Mouse (Mus musculus): ENCODE measurements around the gene Sycp2l. TPM values are rescaled to one million over a fixed set of nuclear protein-coding genes. Genes with fewer than 3 reads are reported as not detected.
"Not testable (repeated sequence)": the region's sequence is repeated elsewhere in the genome, so short reads cannot be mapped to it uniquely, and the experiment has no call there.

Sycp2l gene
- polyA plus RNA-seq, 1 experiment from 2014 or later, result not detected

DNA sequence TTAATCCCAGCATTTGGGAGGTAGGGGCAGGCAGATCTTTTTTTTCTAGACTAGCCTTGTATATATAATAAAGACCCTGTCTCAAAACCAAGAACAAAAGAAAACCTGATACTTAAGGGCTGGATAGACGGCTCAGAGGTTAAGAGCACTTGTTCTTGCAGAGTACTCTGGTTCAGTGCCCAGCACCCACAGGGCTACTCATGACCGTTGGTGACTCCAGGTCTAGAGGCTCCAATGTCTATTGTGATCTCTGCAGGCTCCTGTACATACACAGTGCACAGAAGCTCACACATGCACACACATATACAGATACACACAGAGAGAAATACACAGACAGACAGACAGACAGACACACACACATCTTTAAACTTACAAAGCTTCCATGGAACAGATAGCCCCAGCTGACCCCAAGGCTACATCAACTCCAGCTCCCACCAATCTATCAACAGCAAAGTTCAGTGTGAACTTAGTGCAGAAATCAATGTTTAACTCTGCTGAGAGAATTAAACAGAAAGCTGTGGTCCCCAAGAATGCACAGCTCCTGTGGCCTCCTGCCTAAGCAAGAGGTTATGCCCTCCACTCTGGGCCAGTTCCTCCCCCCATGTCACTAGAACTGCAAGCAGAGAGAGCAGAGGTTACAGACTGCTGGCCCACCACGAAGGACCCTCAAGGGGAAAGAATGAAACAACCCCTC, 81.7 kb downstream of the Sycp2l start:
- 83% methylated on average over 3 of the region's 3 CpGs for whole genome bisulfite sequencing (ENCODE audit: missing documents)
- no peaks in the 10 kb centered on the region for H3K79me2 ChIP-seq (ENCODE audit: inconsistent target)
- no peaks in the 10 kb centered on the region for H3K36me3 ChIP-seq (ENCODE audit: inconsistent target)
- no peak overlapping the region for H3K4me3 ChIP-seq (ENCODE audit: inconsistent target)
- no peak overlapping the region for H3K27ac ChIP-seq

DNA sequence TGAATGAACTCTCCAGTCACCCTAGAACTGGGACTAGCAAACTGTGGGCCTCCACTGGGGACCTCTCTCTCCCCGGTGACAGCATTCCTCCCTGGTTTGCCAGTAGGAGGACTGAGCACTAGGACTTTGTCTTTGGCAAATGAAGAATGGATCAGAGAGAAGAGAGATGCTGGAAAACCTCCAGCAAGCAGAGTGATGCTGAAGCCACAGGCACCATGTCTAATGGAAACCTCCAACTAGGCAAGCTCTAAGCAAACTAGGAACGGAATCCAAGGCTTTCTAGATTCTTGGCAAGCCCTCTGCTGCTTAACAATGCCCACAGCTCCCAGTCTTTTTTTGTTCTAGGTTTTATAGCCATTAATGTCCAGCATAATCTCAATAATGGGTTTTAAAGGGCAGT, 86.8 kb downstream of the Sycp2l start:
- no peaks in the 10 kb centered on the region for H3K79me2 ChIP-seq (ENCODE audit: inconsistent target)
- no peak overlapping the region for H3K4me3 ChIP-seq (ENCODE audit: inconsistent target)
- H3K27ac ChIP-seq, result no peak overlapping the region
- no peaks in the 10 kb centered on the region for H3K36me3 ChIP-seq (ENCODE audit: inconsistent target)
- WGBS (ENCODE audit: missing documents), result 90% methylated on average over 2 of the region's 2 CpGs

DNA sequence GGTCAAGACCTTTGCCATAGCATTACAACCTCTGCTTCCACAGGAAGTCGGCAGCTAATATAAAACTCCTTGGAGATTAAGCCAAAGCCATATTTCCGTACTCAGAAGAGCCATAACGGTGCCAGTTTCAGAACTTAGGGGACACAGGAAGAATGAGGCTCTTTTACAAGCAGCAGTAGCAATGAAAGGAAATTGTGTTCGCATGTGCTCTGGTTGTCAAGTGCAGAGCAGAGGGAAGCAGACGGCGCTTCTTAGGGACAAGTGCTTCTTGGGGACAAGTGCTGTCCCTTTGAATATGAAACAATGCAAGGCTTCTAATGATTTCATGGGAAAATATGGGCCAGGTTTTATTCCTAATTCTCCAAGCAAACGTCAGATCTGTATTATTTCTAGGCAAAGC, 89.2 kb downstream of the Sycp2l start:
- Histone ChIP-seq H3K4me3 (ENCODE audit: inconsistent target) (no peak overlapping the region), H3K27ac (no peak overlapping the region), H3K79me2 (ENCODE audit: inconsistent target) (no peaks in the 10 kb centered on the region), H3K36me3 (ENCODE audit: inconsistent target) (no peaks in the 10 kb centered on the region)
- WGBS (ENCODE audit: missing documents), result 54% methylated on average over 7 of the region's 7 CpGs

DNA sequence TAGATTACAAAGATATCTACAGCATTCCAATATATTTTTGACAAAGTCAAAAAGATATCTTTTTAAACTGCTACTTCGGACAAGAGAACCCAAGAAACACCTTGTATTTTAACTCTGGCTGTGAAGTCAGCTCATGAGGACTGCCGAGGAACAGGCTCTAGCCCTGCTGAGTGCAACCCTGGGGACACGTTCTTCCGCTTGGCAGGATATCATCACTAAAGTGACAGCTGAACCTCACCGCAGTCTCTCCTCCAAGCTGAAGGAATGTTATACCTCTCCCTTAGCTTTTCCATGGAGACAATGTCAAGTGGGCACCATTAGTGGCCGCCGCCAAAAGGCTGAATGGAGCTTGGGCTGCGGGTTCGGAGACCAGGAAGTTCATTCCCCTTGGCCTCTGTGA, 89.6 kb downstream of the Sycp2l start:
- Histone ChIP-seq H3K4me3 (ENCODE audit: inconsistent target) (no peak overlapping the region), H3K27ac (no peak overlapping the region), H3K36me3 (ENCODE audit: inconsistent target) (no peaks in the 10 kb centered on the region), H3K79me2 (ENCODE audit: inconsistent target) (no peaks in the 10 kb centered on the region)
- 97% methylated on average over 9 of the region's 9 CpGs for WGBS (ENCODE audit: missing documents)

DNA sequence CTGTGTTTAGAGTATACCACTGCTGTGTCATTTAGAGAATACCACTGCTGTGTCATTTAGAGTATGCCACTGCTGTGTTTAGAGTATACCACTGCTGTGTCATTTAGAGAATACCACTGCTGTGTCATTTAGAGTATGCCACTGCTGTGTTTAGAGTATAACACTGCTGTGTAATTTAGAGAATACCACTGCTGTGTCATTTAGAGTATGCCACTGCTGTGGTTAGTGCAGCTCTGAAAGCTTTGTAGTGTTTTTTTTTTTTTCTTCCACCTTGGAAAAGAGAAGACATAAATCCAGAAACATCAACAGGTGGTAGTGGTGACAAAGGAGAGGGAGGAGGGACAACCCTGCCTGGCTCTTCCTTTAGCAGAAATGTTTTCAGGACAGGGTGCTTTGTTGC, 91.5 kb downstream of the Sycp2l start:
- not testable (repeated sequence) for H3K79me2 ChIP-seq (ENCODE audit: inconsistent target); H3K4me3 ChIP-seq (ENCODE audit: inconsistent target); H3K27ac ChIP-seq; H3K36me3 ChIP-seq (ENCODE audit: inconsistent target)

DNA sequence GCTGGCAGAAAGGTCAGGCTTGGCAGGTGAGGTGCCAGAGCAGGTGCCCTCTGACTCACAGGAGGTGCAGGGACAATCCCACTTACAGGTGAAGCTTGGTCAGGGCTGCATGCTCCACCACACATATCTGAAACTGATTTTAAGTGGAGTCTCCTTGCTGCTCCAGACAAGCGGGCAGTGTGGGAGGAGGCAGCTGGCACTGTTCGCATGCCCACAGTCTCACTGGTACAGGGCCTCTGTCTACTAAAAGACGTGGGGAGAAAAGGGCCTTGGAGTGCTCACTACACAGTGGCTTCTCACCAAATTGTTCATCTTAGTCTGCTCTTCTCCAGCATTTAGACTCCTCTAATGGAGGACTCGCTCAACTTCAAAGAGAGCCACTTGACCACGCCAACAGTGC, 92.1 kb downstream of the Sycp2l start:
- Histone ChIP-seq H3K36me3 (ENCODE audit: inconsistent target) (no peaks in the 10 kb centered on the region), H3K4me3 (ENCODE audit: inconsistent target) (no peak overlapping the region), H3K27ac (no peak overlapping the region), H3K79me2 (ENCODE audit: inconsistent target) (no peaks in the 10 kb centered on the region)
- 98% methylated on average over 5 of the region's 5 CpGs for WGBS (ENCODE audit: missing documents)

DNA sequence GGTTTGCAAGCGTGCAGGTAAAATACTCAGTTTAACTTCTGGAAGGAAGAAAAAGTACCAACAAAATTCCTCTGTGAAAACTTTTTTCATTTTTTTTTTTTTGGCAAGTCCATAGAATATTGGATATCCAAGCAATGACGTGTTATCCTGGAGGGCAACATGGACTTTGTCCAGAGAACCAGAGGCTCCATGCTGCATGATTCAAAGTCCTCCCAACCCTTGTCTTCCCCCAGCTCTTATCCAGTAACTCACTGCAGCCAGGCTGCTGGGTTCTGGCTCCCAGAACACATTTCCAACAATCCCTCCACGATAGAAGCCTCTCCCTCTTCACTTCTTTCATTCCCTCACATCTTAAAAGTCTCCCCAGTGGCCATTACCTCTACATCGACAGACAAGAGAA, 97.2 kb downstream of the Sycp2l start:
- Histone ChIP-seq H3K36me3 (ENCODE audit: inconsistent target) (no peaks in the 10 kb centered on the region), H3K4me3 (ENCODE audit: inconsistent target) (no peak overlapping the region), H3K79me2 (ENCODE audit: inconsistent target) (no peaks in the 10 kb centered on the region), H3K27ac (no peak overlapping the region)
- 92% methylated on average over 4 of the region's 4 CpGs for WGBS (ENCODE audit: missing documents)

DNA sequence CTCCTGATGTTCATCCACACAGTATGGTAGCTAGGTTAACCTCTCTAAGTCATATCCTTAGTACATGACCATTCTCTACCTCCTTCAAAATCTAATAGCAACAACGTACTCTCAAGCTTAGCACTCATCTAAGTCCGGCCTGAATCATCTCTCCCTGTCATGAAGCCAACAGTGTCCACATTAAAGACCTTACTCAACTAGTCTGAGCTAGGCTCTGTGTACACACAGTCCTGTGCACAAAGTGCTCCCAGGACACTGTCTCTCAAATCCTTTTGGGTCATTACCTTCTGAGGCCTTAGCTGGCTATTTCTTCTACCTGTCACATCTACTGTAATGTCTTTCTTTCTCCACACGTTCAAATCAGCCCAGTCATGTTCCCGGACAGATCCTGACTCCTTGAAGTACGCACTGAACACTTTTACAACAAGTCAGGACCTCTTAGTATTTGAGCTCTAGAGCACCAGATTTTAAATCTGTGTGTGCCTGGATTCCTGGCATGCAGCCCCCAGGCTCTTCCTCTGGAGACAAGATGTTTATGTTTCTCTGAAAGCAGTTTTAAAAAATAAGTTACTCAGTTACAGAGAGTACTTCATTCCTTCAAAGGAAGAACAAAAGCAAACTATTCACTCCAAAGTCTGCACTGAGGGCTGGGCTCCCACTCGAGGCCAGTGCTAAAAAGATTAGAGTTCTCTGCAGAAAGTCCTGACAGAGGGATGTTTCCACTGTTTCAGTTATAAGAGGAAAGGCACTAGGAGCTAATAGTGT, 98.6 kb downstream of the Sycp2l start:
- H3K27ac ChIP-seq, result no peak overlapping the region
- no peaks in the 10 kb centered on the region for H3K36me3 ChIP-seq (ENCODE audit: inconsistent target)
- 91% methylated on average over 6 of the region's 6 CpGs for WGBS (ENCODE audit: missing documents)

DNA sequence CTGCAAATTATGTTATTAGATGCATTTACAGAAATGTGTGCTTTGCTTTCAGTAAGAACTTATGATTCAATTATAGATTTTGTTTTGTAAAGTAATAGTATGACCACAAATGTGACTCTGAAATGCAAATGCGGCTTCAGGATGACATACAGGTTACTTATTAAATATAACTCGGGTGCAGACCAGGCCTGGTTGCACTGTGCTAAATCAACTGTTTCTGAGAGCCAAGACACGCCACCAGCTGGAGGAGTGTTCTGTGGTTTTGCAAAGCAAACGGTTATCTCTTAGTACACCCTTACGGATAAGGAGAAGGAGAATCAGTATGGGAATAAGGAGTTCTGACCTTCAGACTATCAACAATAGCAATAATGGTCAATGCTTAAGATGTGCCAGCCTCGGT, 101.6 kb downstream of the Sycp2l start:
- WGBS (ENCODE audit: missing documents), result 85% methylated on average over 6 of the region's 6 CpGs
- Histone ChIP-seq H3K4me3 (ENCODE audit: inconsistent target) (no peak overlapping the region), H3K36me3 (ENCODE audit: inconsistent target) (no peaks in the 10 kb centered on the region), H3K27ac (no peak overlapping the region), H3K79me2 (ENCODE audit: inconsistent target) (no peaks in the 10 kb centered on the region)

More for the DNA sequence above, 98.6 kb downstream of the Sycp2l start:
- H3K79me2 ChIP-seq (ENCODE audit: inconsistent target), result no peaks in the 10 kb centered on the region
- H3K4me3 ChIP-seq (ENCODE audit: inconsistent target), result no peak overlapping the region

DNA sequence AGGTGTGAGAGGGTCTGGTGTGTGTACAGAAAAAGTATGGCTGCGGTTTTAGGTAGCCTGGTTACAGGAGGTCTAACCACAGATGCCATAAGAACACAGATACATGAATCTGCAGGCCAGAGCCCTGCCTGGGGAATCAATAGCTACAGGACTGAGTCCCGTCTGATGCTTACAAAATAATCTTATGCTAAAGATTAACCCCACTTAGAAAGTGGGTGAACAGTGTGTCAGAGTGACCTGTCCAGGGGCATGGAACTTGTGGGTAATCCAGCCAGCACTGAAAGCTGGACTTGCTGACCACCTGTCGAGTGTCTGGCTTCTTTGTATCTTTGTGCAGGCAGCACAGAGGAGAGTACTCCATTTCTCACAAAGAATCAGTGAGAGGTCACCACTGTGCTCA, 102.1 kb downstream of the Sycp2l start:
- H3K27ac ChIP-seq, result no peak overlapping the region
- 81% methylated on average over 3 of the region's 3 CpGs for WGBS (ENCODE audit: missing documents)
- H3K4me3 ChIP-seq (ENCODE audit: inconsistent target), result no peak overlapping the region
- H3K79me2 ChIP-seq (ENCODE audit: inconsistent target), result no peaks in the 10 kb centered on the region
- no peaks in the 10 kb centered on the region for H3K36me3 ChIP-seq (ENCODE audit: inconsistent target)

DNA sequence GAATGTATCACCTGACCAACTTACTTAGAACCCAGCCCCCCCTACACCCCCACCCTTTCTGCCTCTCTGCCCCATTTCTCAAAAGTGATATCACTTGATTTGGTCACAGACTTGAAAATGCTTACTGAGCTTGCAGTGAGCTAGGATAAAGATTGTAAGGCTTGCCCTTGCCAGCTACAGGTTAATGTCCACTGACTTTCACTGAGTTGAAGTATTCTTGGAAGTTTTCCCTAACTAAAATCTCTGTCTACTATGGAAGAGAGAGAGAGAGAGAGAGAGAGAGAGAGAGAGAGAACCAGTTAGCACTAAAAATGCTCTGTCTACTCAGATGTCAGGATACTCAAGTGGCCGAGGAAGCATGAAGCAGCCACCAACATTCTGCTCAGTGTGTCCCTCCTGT, 104.9 kb downstream of the Sycp2l start:
- H3K79me2 ChIP-seq (ENCODE audit: inconsistent target), result no peaks in the 10 kb centered on the region
- H3K27ac ChIP-seq, result no peak overlapping the region
- H3K36me3 ChIP-seq (ENCODE audit: inconsistent target), result no peaks in the 10 kb centered on the region
- 38% methylated on average over 1 of the region's 1 CpGs for WGBS (ENCODE audit: missing documents)
- H3K4me3 ChIP-seq (ENCODE audit: inconsistent target), result no peak overlapping the region

DNA sequence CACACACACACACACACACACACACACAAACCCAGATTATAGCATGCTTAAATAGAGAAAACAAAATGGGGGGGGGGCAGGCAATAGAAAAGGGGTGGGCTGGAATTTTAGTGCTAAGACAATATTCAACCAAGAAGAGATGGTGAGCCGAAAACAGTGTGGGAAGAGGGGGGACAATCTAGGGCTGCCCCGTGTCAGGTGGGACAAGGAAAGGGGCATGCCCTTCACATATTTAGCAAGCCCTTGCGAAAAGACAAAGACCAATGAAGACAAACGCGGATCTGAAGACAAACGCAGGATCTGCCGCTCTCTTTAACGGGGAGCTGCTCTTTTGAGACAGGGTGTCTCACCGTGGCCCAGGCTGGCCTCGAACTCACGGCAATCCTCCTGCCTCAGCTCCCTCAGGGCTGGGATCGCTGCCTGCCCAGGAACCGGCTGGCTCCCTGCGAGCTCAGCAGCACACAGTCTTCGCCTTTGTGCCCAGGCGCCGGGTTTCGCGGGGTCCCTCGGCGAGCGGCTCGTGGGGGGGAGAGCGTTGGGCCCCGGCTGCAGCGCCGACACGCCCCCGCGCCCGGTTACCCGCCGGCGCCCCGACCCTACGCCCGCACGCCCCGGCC, 105.7 kb downstream of the Sycp2l start:
- no peak overlapping the region for H3K27ac ChIP-seq
- no peaks in the 10 kb centered on the region for H3K79me2 ChIP-seq (ENCODE audit: inconsistent target)
- H3K36me3 ChIP-seq (ENCODE audit: inconsistent target), result no peaks in the 10 kb centered on the region
- WGBS (ENCODE audit: missing documents), result 8% methylated on average over 36 of the region's 39 CpGs
- H3K4me3 ChIP-seq (ENCODE audit: inconsistent target), result no peak overlapping the region

DNA sequence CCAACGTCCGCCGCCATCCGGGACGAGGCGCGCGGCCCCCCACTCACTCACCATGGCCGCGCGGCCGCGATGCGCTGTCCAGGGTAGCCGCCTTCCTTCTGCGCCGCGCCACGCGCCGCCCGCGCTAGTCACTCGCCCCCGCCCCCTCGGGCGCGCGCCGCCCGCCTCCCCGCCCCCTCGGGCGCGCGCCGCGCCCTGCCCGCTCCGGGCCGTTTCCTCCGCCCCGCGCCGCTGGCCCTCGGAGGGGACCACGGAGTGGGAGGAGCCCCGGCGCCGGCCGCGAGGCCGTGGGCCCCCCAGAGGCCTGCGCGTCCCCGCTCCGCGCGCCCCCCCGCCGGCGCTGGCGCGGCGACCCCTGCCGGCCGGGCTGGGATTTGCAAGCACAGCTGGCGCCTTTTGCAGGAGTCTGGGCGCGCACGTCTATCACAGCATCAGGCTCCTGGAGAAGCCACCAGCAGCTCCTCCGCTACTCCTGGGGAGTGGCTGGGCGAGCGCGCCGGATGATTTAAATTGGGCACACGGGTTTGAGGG, 106.3 kb downstream of the Sycp2l start, which contains the start of gene Elovl2:
Gene Elovl2, minus strand, starts transcription at position 102 of the 531 bp plus-strand sequence.
- Histone ChIP-seq H3K79me2 (ENCODE audit: inconsistent target) (no peaks in the 10 kb centered on the region), H3K4me3 (ENCODE audit: inconsistent target) (no peak within 1 kb of the TSS; the same call in 1 of the 2 replicates), H3K27ac (no peak within 1 kb of the TSS), H3K36me3 (ENCODE audit: inconsistent target) (no peaks in the 10 kb centered on the region)
- 5% methylated on average over 64 of the region's 77 CpGs for WGBS (ENCODE audit: missing documents)

All from macrophage (primary cell).